Mouse (Mus musculus): ENCODE data around the gene Sgms1. TPM values are rescaled to one million over a fixed set of nuclear protein-coding genes. Genes with fewer than 3 reads are reported as not detected.
"Not testable (repeated sequence)": the region's sequence is repeated elsewhere in the genome, so short reads cannot be mapped to it uniquely, and the experiment has no call there.

Gene Sgms1
- polyA plus RNA-seq, 1 experiment: 42.2 TPM

DNA sequence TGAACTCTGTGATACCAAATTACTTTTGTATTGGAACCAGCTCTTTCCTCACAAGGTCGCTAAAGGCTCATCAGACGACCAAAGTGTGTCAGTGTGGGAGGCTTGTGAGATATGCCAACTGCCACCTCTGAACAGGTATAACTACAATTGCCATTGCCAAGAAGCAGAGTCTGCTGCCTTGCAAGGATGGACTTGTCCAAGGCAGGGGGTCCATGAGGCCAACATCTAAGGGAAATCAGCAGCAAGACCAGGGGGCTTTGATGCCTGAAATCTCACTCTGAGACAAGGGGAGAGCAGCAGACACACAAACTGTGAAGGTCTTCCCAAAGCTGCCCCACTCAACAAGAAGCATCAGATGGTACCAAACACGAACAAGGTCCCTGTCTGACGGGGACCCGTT lies 251.6 kb downstream of the Sgms1 start:
- Histone ChIP-seq H3K4me1 (ENCODE audit: control insufficient read depth, insufficient read depth, low read length) (peaks cover 4% of the 10 kb centered on the region; the same call in 1 of the 2 replicates), H3K4me3 (ENCODE audit: insufficient read depth, low read length) (no peak overlapping the region), H3K27ac (ENCODE audit: insufficient read depth, low read length) (no peak overlapping the region)
- TF ChIP-seq POLR2A (IDR thresholded peaks at IDR 0.05; ENCODE audit: low read depth, low read length) (no peak), CTCF (IDR thresholded peaks at IDR 0.05; ENCODE audit: borderline replicate concordance, insufficient read depth, low read length) (no peak)

DNA sequence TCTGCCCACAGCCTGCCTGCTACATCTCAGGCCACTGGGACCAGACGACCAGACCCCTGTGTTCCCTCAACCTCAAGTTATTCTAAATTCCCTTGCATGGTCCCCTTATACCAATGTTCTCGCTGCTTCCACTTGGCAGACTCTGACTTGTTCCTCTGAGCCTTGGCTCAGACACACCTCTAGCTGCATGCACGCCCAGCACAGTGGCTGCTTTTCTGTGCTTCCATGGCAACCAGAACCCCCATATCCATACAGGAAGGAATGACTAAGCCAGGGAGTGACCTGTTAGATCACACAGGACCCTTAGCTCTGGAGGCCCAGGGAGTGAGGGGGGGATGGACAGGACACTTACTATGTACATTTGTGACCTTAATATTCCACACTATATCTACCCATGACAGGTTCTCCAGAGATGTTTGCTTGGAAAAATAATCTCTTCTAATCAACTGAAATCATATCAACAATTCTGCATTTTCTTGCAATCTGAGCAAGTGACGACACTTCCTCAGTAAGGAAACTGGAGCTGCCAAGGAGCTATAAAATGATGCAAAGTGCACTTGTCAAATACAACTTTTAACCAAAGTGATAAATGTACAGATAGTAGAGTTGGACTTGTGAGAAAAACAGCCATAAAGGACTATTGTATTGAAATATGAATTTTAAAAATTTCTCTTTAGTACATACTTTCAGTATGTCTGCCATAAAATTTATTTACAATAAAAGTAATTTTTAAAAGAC lies 252.5 kb downstream of the Sgms1 start:
- Histone ChIP-seq H3K4me1 (ENCODE audit: control insufficient read depth, insufficient read depth, low read length) (peaks cover 4% of the 10 kb centered on the region; the same call in 1 of the 2 replicates), H3K4me3 (ENCODE audit: insufficient read depth, low read length) (no peak overlapping the region), H3K27ac (ENCODE audit: insufficient read depth, low read length) (no peak overlapping the region)
- TF ChIP-seq CTCF (IDR thresholded peaks at IDR 0.05; ENCODE audit: borderline replicate concordance, insufficient read depth, low read length) (no peak), POLR2A (IDR thresholded peaks at IDR 0.05; ENCODE audit: low read depth, low read length) (no peak)

DNA sequence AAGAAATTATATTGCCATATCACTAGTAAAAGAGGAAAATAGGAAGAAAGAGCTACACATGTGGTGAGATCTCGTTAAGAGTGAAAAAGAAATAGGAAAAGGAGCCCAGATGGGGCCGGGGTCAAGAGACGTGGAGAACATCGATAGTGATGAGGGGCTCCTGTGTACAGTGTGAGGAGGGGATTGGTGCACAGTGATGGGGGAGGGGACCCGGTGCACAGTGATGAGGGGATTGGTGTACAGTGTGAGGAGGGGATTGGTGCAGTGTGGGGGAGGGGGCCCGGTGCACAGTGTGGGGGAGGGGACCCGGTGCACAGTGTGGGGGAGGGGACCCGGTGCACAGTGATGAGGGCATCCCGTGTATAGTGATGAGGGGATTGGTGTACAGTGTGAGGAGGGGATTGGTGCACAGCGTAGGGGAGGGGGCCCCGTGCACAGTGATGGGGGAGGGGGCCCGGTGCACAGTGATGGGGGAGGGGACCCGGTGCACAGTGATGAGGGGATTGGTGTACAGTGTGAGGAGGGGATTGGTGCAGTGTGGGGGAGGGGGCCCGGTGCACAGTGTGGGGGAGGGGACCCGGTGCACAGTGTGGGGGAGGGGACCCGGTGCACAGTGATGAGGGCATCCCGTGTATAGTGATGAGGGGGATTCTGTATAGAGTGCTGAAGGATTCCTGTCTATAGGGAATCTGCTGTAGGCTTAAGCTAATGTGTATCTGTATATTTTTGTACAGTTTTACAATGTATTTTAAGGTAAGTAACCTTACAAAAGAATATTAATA lies 257.6 kb downstream of the Sgms1 start:
- not testable (repeated sequence) for H3K4me3 ChIP-seq (ENCODE audit: insufficient read depth, low read length); H3K27ac ChIP-seq (ENCODE audit: insufficient read depth, low read length); H3K4me1 ChIP-seq (ENCODE audit: control insufficient read depth, insufficient read depth, low read length)

DNA sequence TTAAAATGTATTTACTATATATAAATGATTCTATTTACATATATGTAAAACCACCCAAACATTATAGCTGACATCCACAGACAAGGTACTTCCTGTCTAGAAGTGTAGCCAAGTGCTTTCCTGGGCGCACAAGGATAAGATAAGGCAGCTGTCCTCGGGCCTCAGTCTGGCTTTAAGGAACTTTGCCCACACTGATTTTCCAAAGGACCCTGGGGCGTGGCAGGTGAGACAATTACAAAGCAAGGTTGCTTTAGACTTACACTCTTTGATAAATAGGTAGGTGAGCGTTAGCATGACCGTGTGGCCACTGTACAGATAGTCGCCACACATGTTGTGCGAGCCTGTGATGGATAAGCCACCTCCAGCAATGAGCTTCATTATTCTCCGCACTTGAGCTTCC lies 260.2 kb downstream of the Sgms1 start:
- H3K4me1 ChIP-seq (ENCODE audit: control insufficient read depth, insufficient read depth, low read length): no peaks in the 10 kb centered on the region
- no peak overlapping the region for H3K4me3 ChIP-seq (ENCODE audit: insufficient read depth, low read length)
- no peak for TF ChIP-seq POLR2A (IDR thresholded peaks at IDR 0.05; ENCODE audit: low read depth, low read length)
- no peak for TF ChIP-seq CTCF (IDR thresholded peaks at IDR 0.05; ENCODE audit: borderline replicate concordance, insufficient read depth, low read length)
- H3K27ac ChIP-seq (ENCODE audit: insufficient read depth, low read length): no peak overlapping the region

DNA sequence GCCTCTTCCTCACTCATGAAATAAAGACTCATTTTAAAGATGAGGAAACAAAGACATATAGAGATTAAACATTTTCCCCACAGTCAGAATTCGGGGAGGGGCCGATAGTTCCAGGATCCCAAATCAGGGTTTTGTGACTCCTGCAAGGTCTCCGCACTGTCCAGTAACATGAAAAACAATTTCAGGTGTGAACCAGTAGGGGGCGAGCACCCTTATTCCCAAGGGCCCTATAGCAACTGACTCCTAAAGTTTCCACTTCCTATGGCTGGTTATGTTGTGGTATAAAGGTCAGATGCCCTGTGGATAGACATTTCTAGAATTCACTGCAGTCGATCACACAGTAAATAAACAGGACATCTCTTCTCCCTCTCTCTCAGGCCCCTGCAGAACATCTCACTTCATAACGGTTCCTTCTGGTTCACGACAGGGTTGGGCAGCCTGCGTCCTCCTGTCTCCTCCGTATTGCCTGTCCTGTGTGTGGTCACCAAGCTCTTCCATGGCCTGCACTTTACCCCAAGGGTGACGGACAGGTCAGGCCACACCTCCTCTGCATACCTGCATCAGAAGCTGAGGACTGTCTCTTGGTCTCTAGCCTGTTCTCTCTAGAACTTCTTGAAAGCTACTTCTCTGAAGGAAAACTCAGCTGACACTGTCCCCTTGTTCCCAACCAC lies 262.2 kb downstream of the Sgms1 start:
- Histone ChIP-seq H3K27ac (ENCODE audit: insufficient read depth, low read length) (no peak overlapping the region), H3K4me3 (ENCODE audit: insufficient read depth, low read length) (no peak overlapping the region), H3K4me1 (ENCODE audit: control insufficient read depth, insufficient read depth, low read length) (no peaks in the 10 kb centered on the region)
- TF ChIP-seq CTCF (IDR thresholded peaks at IDR 0.05; ENCODE audit: borderline replicate concordance, insufficient read depth, low read length) (no peak), POLR2A (IDR thresholded peaks at IDR 0.05; ENCODE audit: low read depth, low read length) (no peak)

DNA sequence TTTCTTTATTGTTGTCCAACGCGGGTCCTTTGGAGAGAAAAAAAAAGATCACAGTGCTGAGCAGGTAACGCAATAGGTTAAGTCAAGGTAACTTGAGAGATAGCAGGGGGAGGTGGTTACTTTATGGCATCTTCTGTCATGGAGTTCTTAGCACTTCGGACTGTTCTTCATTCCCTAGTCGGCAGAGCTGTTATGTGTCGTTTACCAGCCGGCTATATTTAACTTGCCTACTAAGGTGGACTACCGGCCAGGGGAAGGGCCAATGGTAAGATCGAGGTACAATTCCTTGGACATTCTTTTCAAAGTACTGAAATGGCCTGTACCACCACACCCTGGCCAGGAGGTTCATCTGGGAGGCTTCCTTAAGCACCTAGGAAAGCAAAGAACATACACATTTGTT lies 265.4 kb downstream of the Sgms1 start:
- no peaks in the 10 kb centered on the region for H3K4me1 ChIP-seq (ENCODE audit: control insufficient read depth, insufficient read depth, low read length)

DNA sequence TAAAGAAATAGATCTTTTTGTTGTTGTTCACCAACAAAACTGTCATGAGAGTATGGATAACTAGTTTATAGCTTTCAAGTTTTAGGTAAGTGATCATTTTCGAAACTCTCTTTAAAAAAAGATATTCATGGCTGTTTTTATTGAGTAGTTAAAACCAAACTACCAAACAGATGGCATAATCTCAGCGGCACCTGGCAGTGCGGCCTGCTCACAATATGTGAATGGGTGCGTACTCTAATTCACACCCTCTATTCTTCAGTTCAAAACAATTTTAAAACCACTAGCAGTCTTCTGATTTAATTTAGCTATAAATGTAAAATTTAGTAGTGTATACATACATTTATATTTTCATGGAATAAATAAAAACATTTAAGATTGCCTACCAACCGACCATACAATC lies 266.3 kb downstream of the Sgms1 start:
- TF ChIP-seq POLR2A (IDR thresholded peaks at IDR 0.05; ENCODE audit: low read depth, low read length) (no peak), CTCF (IDR thresholded peaks at IDR 0.05; ENCODE audit: borderline replicate concordance, insufficient read depth, low read length) (no peak)
- H3K27ac ChIP-seq (ENCODE audit: insufficient read depth, low read length): no peak overlapping the region
- no peaks in the 10 kb centered on the region for H3K4me1 ChIP-seq (ENCODE audit: control insufficient read depth, insufficient read depth, low read length)
- no peak overlapping the region for H3K4me3 ChIP-seq (ENCODE audit: insufficient read depth, low read length)

More for the DNA sequence above, 265.4 kb downstream of the Sgms1 start:
- no peak overlapping the region for H3K4me3 ChIP-seq (ENCODE audit: insufficient read depth, low read length)
- TF ChIP-seq CTCF (IDR thresholded peaks at IDR 0.05; ENCODE audit: borderline replicate concordance, insufficient read depth, low read length) (no peak), POLR2A (IDR thresholded peaks at IDR 0.05; ENCODE audit: low read depth, low read length) (no peak)
- H3K27ac ChIP-seq (ENCODE audit: insufficient read depth, low read length): no peak overlapping the region

DNA sequence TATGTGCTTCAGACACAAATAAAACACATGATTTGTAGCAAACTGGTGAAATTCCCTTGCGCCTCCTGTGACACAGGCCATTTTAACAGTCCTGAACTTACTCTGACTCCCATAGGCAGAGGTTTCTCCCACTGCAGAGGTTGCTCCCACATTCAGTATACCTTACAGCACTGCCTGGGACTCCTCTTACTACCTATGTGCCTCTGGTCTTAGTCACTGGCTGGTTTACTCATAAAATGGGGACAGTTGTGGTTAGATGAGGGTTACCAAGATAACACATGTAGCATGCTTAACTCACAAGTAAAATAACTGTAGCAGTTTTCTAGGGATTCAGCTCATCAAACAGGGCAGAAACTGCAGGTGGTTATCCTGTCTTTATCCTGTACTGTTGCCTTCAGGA lies 268.7 kb downstream of the Sgms1 start:
- Histone ChIP-seq H3K4me3 (ENCODE audit: insufficient read depth, low read length) (no peak overlapping the region), H3K4me1 (ENCODE audit: control insufficient read depth, insufficient read depth, low read length) (no peaks in the 10 kb centered on the region), H3K27ac (ENCODE audit: insufficient read depth, low read length) (no peak overlapping the region)
- TF ChIP-seq CTCF (IDR thresholded peaks at IDR 0.05; ENCODE audit: borderline replicate concordance, insufficient read depth, low read length): no peak
- TF ChIP-seq POLR2A (IDR thresholded peaks at IDR 0.05; ENCODE audit: low read depth, low read length): no peak

DNA sequence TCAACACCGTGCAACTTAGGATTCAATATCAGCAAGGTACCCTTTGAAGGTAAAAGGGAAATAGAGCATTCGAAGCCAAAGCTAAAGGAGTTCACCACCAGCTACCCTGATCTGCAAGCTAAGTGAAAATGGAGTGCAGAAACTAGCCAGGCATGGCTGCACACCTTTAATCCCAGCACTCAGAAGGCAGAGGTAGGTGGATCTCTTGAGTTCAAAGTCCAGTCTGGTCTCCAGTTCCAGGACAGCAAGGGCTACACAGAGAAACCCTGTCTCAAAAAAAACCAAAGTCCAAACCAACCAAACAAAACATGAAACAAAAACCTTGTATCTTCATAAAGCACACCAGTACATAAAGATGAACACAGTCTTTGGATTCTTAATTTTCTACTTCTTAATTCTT lies 269.8 kb downstream of the Sgms1 start:
- no peak overlapping the region for H3K27ac ChIP-seq (ENCODE audit: insufficient read depth, low read length)
- no peak overlapping the region for H3K4me3 ChIP-seq (ENCODE audit: insufficient read depth, low read length)
- TF ChIP-seq POLR2A (IDR thresholded peaks at IDR 0.05; ENCODE audit: low read depth, low read length) (no peak), CTCF (IDR thresholded peaks at IDR 0.05; ENCODE audit: borderline replicate concordance, insufficient read depth, low read length) (no peak)
- H3K4me1 ChIP-seq (ENCODE audit: control insufficient read depth, insufficient read depth, low read length): no peaks in the 10 kb centered on the region

DNA sequence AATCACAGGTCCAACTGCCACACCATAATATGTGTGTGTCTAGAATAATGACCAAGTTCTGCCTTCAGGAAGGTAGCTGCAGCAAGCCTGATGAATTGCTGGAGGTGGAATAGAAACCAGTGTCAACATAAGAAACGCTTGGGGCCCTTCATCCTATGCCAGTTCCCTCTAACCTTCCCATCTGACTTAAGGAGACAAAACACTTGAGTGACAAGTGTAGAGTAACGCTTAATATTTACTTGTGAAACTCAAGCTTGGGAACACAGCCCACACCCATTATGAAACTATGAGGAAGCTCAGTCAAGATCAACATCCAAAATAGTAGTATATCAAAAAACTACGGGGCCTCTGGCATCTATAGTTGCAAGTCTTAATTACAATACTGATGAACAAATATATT lies 271.0 kb downstream of the Sgms1 start:
- no peaks in the 10 kb centered on the region for H3K4me1 ChIP-seq (ENCODE audit: control insufficient read depth, insufficient read depth, low read length)
- H3K27ac ChIP-seq (ENCODE audit: insufficient read depth, low read length): no peak overlapping the region
- TF ChIP-seq CTCF (IDR thresholded peaks at IDR 0.05; ENCODE audit: borderline replicate concordance, insufficient read depth, low read length) (no peak), POLR2A (IDR thresholded peaks at IDR 0.05; ENCODE audit: low read depth, low read length) (no peak)
- H3K4me3 ChIP-seq (ENCODE audit: insufficient read depth, low read length): no peak overlapping the region

All from embryonic fibroblast, embryonic 13.5 days (primary cell).